Mouse (Mus musculus): ENCODE measurements around the gene Asb13. TPM values are rescaled to one million over a fixed set of nuclear protein-coding genes. Genes with fewer than 3 reads are reported as not detected.

Gene Asb13
- polyA plus RNA-seq, 1 experiment: 16.1 TPM

DNA sequence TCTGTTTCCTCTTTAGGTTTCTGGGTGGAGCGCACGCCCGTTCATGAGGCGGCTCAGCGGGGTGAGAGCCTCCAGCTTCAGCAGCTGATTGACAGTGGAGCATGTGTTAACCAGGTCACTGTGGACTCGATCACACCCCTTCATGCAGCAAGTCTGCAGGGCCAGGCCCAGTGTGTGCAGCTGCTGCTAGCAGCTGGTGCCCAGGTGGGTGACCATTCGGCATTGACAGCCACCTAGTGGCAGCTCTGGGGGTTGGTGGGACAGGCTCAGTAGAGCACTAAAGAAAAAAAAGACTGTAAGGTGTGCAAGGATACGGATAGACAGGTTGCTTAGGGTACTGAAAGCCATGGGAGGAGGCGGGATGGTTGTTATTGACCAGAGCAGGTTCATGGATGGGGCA is 8.2 kb downstream of the Asb13 start:
- H3K4me3 ChIP-seq (ENCODE audit: extremely low read depth, insufficient read depth, insufficient read length): no peak overlapping the region
- no peaks in the 10 kb centered on the region for H3K4me1 ChIP-seq (ENCODE audit: control insufficient read depth, insufficient read depth, insufficient read length)
- H3K36me3 ChIP-seq (ENCODE audit: control insufficient read depth, insufficient read depth, low read length): peaks cover 16% of the 10 kb centered on the region
- peak in 1 of 2 experiments; percentile 39 for DNase-seq (ENCODE audit: low read depth in 1 of 2, low spot score in 2 of 2)
- 81% methylated on average over 9 of the region's 9 CpGs for WGBS
- H3K27ac ChIP-seq (ENCODE audit: insufficient read depth, low read length): no peak overlapping the region
- H3K27me3 ChIP-seq (ENCODE audit: control insufficient read depth, insufficient read depth, low read length): no peaks in the 10 kb centered on the region
- TF ChIP-seq POLR2A (IDR thresholded peaks at IDR 0.05; ENCODE audit: low read depth, low read length) (no peak), CTCF (IDR thresholded peaks at IDR 0.05; ENCODE audit: extremely low read depth, insufficient read depth, insufficient read length, insufficient replicate concordance) (peak; percentile 51; the same call in 1 of the 2 replicates)

- H3K4me3 ChIP-seq (ENCODE audit: extremely low read depth, insufficient read depth, insufficient read length): no peak overlapping the region
- DNase-seq (ENCODE audit: low read depth in 1 of 2, low spot score in 2 of 2): no peak
- TF ChIP-seq POLR2A (IDR thresholded peaks at IDR 0.05; ENCODE audit: low read depth, low read length) (no peak), CTCF (IDR thresholded peaks at IDR 0.05; ENCODE audit: extremely low read depth, insufficient read depth, insufficient read length, insufficient replicate concordance) (no peak)
- H3K36me3 ChIP-seq (ENCODE audit: control insufficient read depth, insufficient read depth, low read length): peaks cover 16% of the 10 kb centered on the region
- WGBS: 89% methylated on average over 5 of the region's 5 CpGs
- H3K4me1 ChIP-seq (ENCODE audit: control insufficient read depth, insufficient read depth, insufficient read length): no peaks in the 10 kb centered on the region
- no peaks in the 10 kb centered on the region for H3K27me3 ChIP-seq (ENCODE audit: control insufficient read depth, insufficient read depth, low read length)
- no peak overlapping the region for H3K27ac ChIP-seq (ENCODE audit: insufficient read depth, low read length)
These were observed 8.7 kb downstream of the Asb13 start for GRCm38 (mm10) chr13:3642538-3642937.

DNA sequence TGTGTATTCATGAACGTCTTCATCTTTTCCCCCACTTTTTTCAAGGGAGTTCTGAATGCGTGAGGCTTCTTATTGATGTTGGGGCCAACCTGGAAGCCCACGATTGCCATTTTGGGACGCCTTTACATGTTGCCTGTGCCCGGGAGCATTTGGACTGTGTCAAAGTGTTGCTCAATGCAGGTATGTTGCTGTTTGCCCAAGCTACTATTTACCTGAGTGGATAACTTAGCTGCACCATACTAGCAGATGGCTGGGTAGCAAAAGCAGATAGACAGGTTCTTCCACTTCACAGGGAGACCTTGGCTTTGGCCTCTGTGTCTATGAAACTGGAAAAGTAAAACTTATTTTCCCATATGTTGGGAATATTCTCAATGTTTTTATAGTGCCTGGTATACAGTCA is 11.0 kb downstream of the Asb13 start:
- Histone ChIP-seq H3K27ac (ENCODE audit: insufficient read depth, low read length) (no peak overlapping the region), H3K4me1 (ENCODE audit: control insufficient read depth, insufficient read depth, insufficient read length) (no peaks in the 10 kb centered on the region), H3K27me3 (ENCODE audit: control insufficient read depth, insufficient read depth, low read length) (no peaks in the 10 kb centered on the region), H3K36me3 (ENCODE audit: control insufficient read depth, insufficient read depth, low read length) (peaks cover 22% of the 10 kb centered on the region), H3K4me3 (ENCODE audit: extremely low read depth, insufficient read depth, insufficient read length) (no peak overlapping the region)
- 93% methylated on average over 5 of the region's 5 CpGs for WGBS
- TF ChIP-seq CTCF (IDR thresholded peaks at IDR 0.05; ENCODE audit: extremely low read depth, insufficient read depth, insufficient read length, insufficient replicate concordance): no peak
- no peak for TF ChIP-seq POLR2A (IDR thresholded peaks at IDR 0.05; ENCODE audit: low read depth, low read length)
- no peak for DNase-seq (ENCODE audit: low read depth in 1 of 2, low spot score in 2 of 2)

GRCm38 (mm10) chr13:3645919-3646318 is 12.1 kb downstream of the Asb13 start:
- 91% methylated on average over 3 of the region's 3 CpGs for WGBS
- Histone ChIP-seq H3K27ac (ENCODE audit: insufficient read depth, low read length) (no peak overlapping the region), H3K4me3 (ENCODE audit: extremely low read depth, insufficient read depth, insufficient read length) (no peak overlapping the region), H3K4me1 (ENCODE audit: control insufficient read depth, insufficient read depth, insufficient read length) (no peaks in the 10 kb centered on the region), H3K27me3 (ENCODE audit: control insufficient read depth, insufficient read depth, low read length) (no peaks in the 10 kb centered on the region), H3K36me3 (ENCODE audit: control insufficient read depth, insufficient read depth, low read length) (peaks cover 30% of the 10 kb centered on the region)
- no peak for TF ChIP-seq CTCF (IDR thresholded peaks at IDR 0.05; ENCODE audit: extremely low read depth, insufficient read depth, insufficient read length, insufficient replicate concordance)
- TF ChIP-seq POLR2A (IDR thresholded peaks at IDR 0.05; ENCODE audit: low read depth, low read length): no peak
- no peak for DNase-seq (ENCODE audit: low read depth in 1 of 2, low spot score in 2 of 2)

DNA sequence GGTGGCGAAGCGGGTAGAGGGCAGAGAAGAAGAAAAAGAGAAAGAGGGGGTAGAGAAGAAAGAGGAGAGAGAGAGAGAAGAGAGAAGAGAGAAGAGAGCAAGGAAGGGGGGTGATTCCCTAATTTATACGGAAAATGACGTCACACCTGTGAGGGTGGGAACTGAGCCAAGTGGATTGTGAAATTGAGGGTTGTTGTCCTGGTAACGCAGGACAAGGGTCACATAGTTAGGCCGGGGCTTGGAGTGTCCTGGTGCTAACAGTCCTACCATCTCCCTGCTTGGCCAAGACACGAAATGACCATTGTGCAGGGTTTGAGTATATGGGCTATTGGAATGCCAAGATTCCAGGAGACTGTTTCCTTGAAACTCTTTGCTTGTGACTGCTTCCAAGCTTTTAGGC is 12.7 kb downstream of the Asb13 start:
- no peak overlapping the region for H3K4me3 ChIP-seq (ENCODE audit: extremely low read depth, insufficient read depth, insufficient read length)
- no peaks in the 10 kb centered on the region for H3K27me3 ChIP-seq (ENCODE audit: control insufficient read depth, insufficient read depth, low read length)
- H3K4me1 ChIP-seq (ENCODE audit: control insufficient read depth, insufficient read depth, insufficient read length): no peaks in the 10 kb centered on the region
- DNase-seq (ENCODE audit: low read depth in 1 of 2, low spot score in 2 of 2): no peak
- no peak overlapping the region for H3K27ac ChIP-seq (ENCODE audit: insufficient read depth, low read length)
- TF ChIP-seq POLR2A (IDR thresholded peaks at IDR 0.05; ENCODE audit: low read depth, low read length) (no peak), CTCF (IDR thresholded peaks at IDR 0.05; ENCODE audit: extremely low read depth, insufficient read depth, insufficient read length, insufficient replicate concordance) (no peak)
- 96% methylated on average over 7 of the region's 7 CpGs for WGBS
- peaks cover 32% of the 10 kb centered on the region for H3K36me3 ChIP-seq (ENCODE audit: control insufficient read depth, insufficient read depth, low read length)

GRCm38 (mm10) chr13:3650569-3650968 is 16.7 kb downstream of the Asb13 start:
- Histone ChIP-seq H3K27me3 (ENCODE audit: control insufficient read depth, insufficient read depth, low read length) (no peaks in the 10 kb centered on the region), H3K4me3 (ENCODE audit: extremely low read depth, insufficient read depth, insufficient read length) (no peak overlapping the region), H3K4me1 (ENCODE audit: control insufficient read depth, insufficient read depth, insufficient read length) (no peaks in the 10 kb centered on the region), H3K27ac (ENCODE audit: insufficient read depth, low read length) (no peak overlapping the region), H3K36me3 (ENCODE audit: control insufficient read depth, insufficient read depth, low read length) (peaks cover 37% of the 10 kb centered on the region)
- DNase-seq (ENCODE audit: low read depth in 1 of 2, low spot score in 2 of 2): no peak
- 94% methylated on average over 4 of the region's 4 CpGs for WGBS
- no peak for TF ChIP-seq CTCF (IDR thresholded peaks at IDR 0.05; ENCODE audit: extremely low read depth, insufficient read depth, insufficient read length, insufficient replicate concordance)
- no peak for TF ChIP-seq POLR2A (IDR thresholded peaks at IDR 0.05; ENCODE audit: low read depth, low read length)

GRCm38 (mm10) chr13:3654432-3654831 is 20.6 kb downstream of the Asb13 start:
- Histone ChIP-seq H3K4me1 (ENCODE audit: control insufficient read depth, insufficient read depth, insufficient read length) (no peaks in the 10 kb centered on the region), H3K27me3 (ENCODE audit: control insufficient read depth, insufficient read depth, low read length) (no peaks in the 10 kb centered on the region), H3K4me3 (ENCODE audit: extremely low read depth, insufficient read depth, insufficient read length) (no peak overlapping the region), H3K36me3 (ENCODE audit: control insufficient read depth, insufficient read depth, low read length) (peaks cover 22% of the 10 kb centered on the region), H3K27ac (ENCODE audit: insufficient read depth, low read length) (no peak overlapping the region)
- no peak for DNase-seq (ENCODE audit: low read depth in 1 of 2, low spot score in 2 of 2)
- WGBS: 78% methylated on average over 2 of the region's 2 CpGs
- TF ChIP-seq CTCF (IDR thresholded peaks at IDR 0.05; ENCODE audit: extremely low read depth, insufficient read depth, insufficient read length, insufficient replicate concordance) (no peak), POLR2A (IDR thresholded peaks at IDR 0.05; ENCODE audit: low read depth, low read length) (no peak)

Data from spleen, adult 2 months (tissue).